Mouse (Mus musculus) layer of hippocampus, adult 9-11 months (tissue): ENCODE measurements at regions not wholly inside any gene's neighbourhood (a gene's known extent, or its start where the extent isn't known, plus 50 kb on each side); places are given as distances from the start of the nearest gene placed in this dataset.

Experiments used
- DNase-seq: peaks from one replicate; pipeline ENCODE4 v3.0.0; 2022

- DNase-seq, result peak; percentile 18
Measured at GRCm38 (mm10) chr15:88036146-88037000, 492.3 kb downstream of the Fam19a5 start.

GRCm38 (mm10) chr15:88037606-88038005, 493.5 kb downstream of the Fam19a5 start:
- no peak for DNase-seq

- DNase-seq, result no peak
Measured at GRCm38 (mm10) chr15:88042821-88043220, 498.7 kb downstream of the Fam19a5 start.

GRCm38 (mm10) chr15:88058071-88058470, 514.0 kb downstream of the Fam19a5 start:
- DNase-seq, result no peak

GRCm38 (mm10) chr15:88060935-88061334, 516.8 kb downstream of the Fam19a5 start:
- no peak for DNase-seq

GRCm38 (mm10) chr15:88063041-88063440, 518.9 kb downstream of the Fam19a5 start:
- no peak for DNase-seq

- no peak for DNase-seq
Measured at GRCm38 (mm10) chr15:88068476-88068875, 524.4 kb downstream of the Fam19a5 start.

GRCm38 (mm10) chr15:88072676-88073075, 527.4 kb upstream of the Zdhhc25 start:
- DNase-seq, result no peak

GRCm38 (mm10) chr15:88083911-88084310, 516.2 kb upstream of the Zdhhc25 start:
- no peak for DNase-seq

GRCm38 (mm10) chr15:88085631-88086030, 514.5 kb upstream of the Zdhhc25 start:
- no peak for DNase-seq

GRCm38 (mm10) chr15:88089486-88089885, 510.6 kb upstream of the Zdhhc25 start:
- no peak for DNase-seq

- DNase-seq, result no peak
Measured at GRCm38 (mm10) chr15:88091390-88091789, 508.7 kb upstream of the Zdhhc25 start.

- DNase-seq, result no peak
Measured at GRCm38 (mm10) chr15:88120376-88120775, 479.7 kb upstream of the Zdhhc25 start.

GRCm38 (mm10) chr15:88123907-88124523, 476.1 kb upstream of the Zdhhc25 start:
- no peak for DNase-seq

- DNase-seq, result peak; percentile 30
Measured at GRCm38 (mm10) chr15:88146118-88146517, 454.0 kb upstream of the Zdhhc25 start.

- DNase-seq, result no peak
Measured at GRCm38 (mm10) chr15:88151199-88151598, 448.9 kb upstream of the Zdhhc25 start.

GRCm38 (mm10) chr15:88159618-88160170, 440.4 kb upstream of the Zdhhc25 start:
- peak; percentile 31 for DNase-seq

GRCm38 (mm10) chr15:88160291-88160690, 439.8 kb upstream of the Zdhhc25 start:
- DNase-seq, result no peak

- DNase-seq, result peak; percentile 12
Measured at GRCm38 (mm10) chr15:88163438-88163837, 436.7 kb upstream of the Zdhhc25 start.

- no peak for DNase-seq
Measured at GRCm38 (mm10) chr15:88174326-88174725, 425.8 kb upstream of the Zdhhc25 start.

- no peak for DNase-seq
Measured at GRCm38 (mm10) chr15:88175991-88176390, 424.1 kb upstream of the Zdhhc25 start.

- DNase-seq, result peak; percentile 22
Measured at GRCm38 (mm10) chr15:88196539-88196938, 403.6 kb upstream of the Zdhhc25 start.

- DNase-seq, result no peak
Measured at GRCm38 (mm10) chr15:88202736-88203135, 397.4 kb upstream of the Zdhhc25 start.

- DNase-seq, result no peak
Measured at GRCm38 (mm10) chr15:88213356-88213755, 386.7 kb upstream of the Zdhhc25 start.
